Mouse (Mus musculus): ENCODE measurements around the gene Tmem201. TPM values are rescaled to one million over a fixed set of nuclear protein-coding genes. Genes with fewer than 3 reads are reported as not detected.
"Not testable (repeated sequence)": the region's sequence is repeated elsewhere in the genome, so short reads cannot be mapped to it uniquely, and the experiment has no call there.

The Tmem201 gene
- 10 to 100 TPM; 63.9 to 66.8 TPM for total RNA-seq (2021)
- long read RNA-seq, experiment 1, transcript Tmem201-202 (6 exons, 3,620 nt): major isoform, 18 of 37 reads
- long read RNA-seq, experiment 1, partial matches to known transcripts: 3 of 37 reads
- long read RNA-seq, experiment 1, other reads (novel, unspliced or antisense): 14 of 37 reads
- long read RNA-seq, experiment 2, full-length matches to known transcripts: 18 of 36 reads
- long read RNA-seq, experiment 2, partial matches to known transcripts: 16 of 36 reads
- long read RNA-seq, experiment 2, other reads (novel, unspliced or antisense): 2 of 36 reads

- intact Hi-C loops (cut with DNase I): loop anchor here (5.0 kb wide), 1 partner anchor 220 kb away; the partner anchor contains the start of gene Spsb1
- peak; percentile 97 for DNase-seq (ENCODE audit: low spot score in 2 of 2)
These were observed at the start of gene Tmem201 for GRCm38 (mm10) chr4:149737383-149738324. TSS of gene Tmem201 (minus strand) at chr4:149738044.

- DNase-seq (ENCODE audit: low spot score in 2 of 2): no peak
- intact Hi-C loops (cut with DNase I): no loop called here
These were observed 47.1 kb upstream of the Tmem201 start for GRCm38 (mm10) chr4:149784901-149785300.

- intact Hi-C loops (cut with DNase I): no loop called here
- no peak for DNase-seq (ENCODE audit: low spot score in 2 of 2)
These were observed 46.5 kb upstream of the Tmem201 start for GRCm38 (mm10) chr4:149784371-149784770.

- peak; percentile 45 to 55 for DNase-seq (ENCODE audit: low spot score in 2 of 2)
- intact Hi-C loops (cut with DNase I): no loop called here
These were observed 45.1 kb upstream of the Tmem201 start for GRCm38 (mm10) chr4:149782975-149783374.

- intact Hi-C loops (cut with DNase I): no loop called here
- peak in 1 of 2 experiments; percentile 62 for DNase-seq (ENCODE audit: low spot score in 2 of 2)
These were observed 42.9 kb upstream of the Tmem201 start for GRCm38 (mm10) chr4:149780565-149781356.

- no peak for DNase-seq (ENCODE audit: low spot score in 2 of 2)
- intact Hi-C loops (cut with DNase I): no loop called here
These were observed 42.1 kb upstream of the Tmem201 start for GRCm38 (mm10) chr4:149779966-149780365.

- no peak for DNase-seq (ENCODE audit: low spot score in 2 of 2)
These were observed 39.3 kb upstream of the Tmem201 start for GRCm38 (mm10) chr4:149777126-149777525.

GRCm38 (mm10) chr4:149775760-149776362 lies 38.0 kb upstream of the Tmem201 start:
- intact Hi-C loops (cut with DNase I): no loop called here
- no peak for DNase-seq (ENCODE audit: low spot score in 2 of 2)

More at GRCm38 (mm10) chr4:149777126-149777525, 39.3 kb upstream of the Tmem201 start:
- intact Hi-C loops (cut with DNase I): no loop called here

GRCm38 (mm10) chr4:149775330-149775729 lies 37.5 kb upstream of the Tmem201 start:
- intact Hi-C loops (cut with DNase I): no loop called here
- DNase-seq (ENCODE audit: low spot score in 2 of 2): peak in 1 of 2 experiments; percentile 51

GRCm38 (mm10) chr4:149774094-149774470 lies 36.2 kb upstream of the Tmem201 start, which contains the start of gene Slc25a33:
TSS of gene Slc25a33 (minus strand) at chr4:149774277.
- intact Hi-C loops (cut with DNase I): no loop called here
- DNase-seq (ENCODE audit: low spot score in 2 of 2): peak; percentile 96 to 97

GRCm38 (mm10) chr4:149773408-149774093 lies 35.7 kb upstream of the Tmem201 start:
- intact Hi-C loops (cut with DNase I): no loop called here
- DNase-seq (ENCODE audit: low spot score in 2 of 2): peak in 1 of 2 experiments; percentile 40

GRCm38 (mm10) chr4:149772394-149772793 lies 34.5 kb upstream of the Tmem201 start:
- no peak for DNase-seq (ENCODE audit: low spot score in 2 of 2)

GRCm38 (mm10) chr4:149765201-149765600 lies 27.4 kb upstream of the Tmem201 start:
- DNase-seq (ENCODE audit: low spot score in 2 of 2): no peak
- intact Hi-C loops (cut with DNase I): no loop called here

More at GRCm38 (mm10) chr4:149772394-149772793, 34.5 kb upstream of the Tmem201 start:
- intact Hi-C loops (cut with DNase I): no loop called here

GRCm38 (mm10) chr4:149763335-149763734 lies 25.5 kb upstream of the Tmem201 start:
- intact Hi-C loops (cut with DNase I): no loop called here
- no peak for DNase-seq (ENCODE audit: low spot score in 2 of 2)

GRCm38 (mm10) chr4:149759517-149759916 lies 21.7 kb upstream of the Tmem201 start:
- DNase-seq (ENCODE audit: low spot score in 2 of 2): no peak
- intact Hi-C loops (cut with DNase I): no loop called here

GRCm38 (mm10) chr4:149758423-149758822 lies 20.6 kb upstream of the Tmem201 start:
- intact Hi-C loops (cut with DNase I): no loop called here
- DNase-seq (ENCODE audit: low spot score in 2 of 2): peak; percentile 39 to 70

GRCm38 (mm10) chr4:149756546-149756945 lies 18.7 kb upstream of the Tmem201 start:
- intact Hi-C loops (cut with DNase I); DNase-seq (ENCODE audit: low spot score in 2 of 2): not testable (repeated sequence)

GRCm38 (mm10) chr4:149752836-149753235 lies 15.0 kb upstream of the Tmem201 start:
- DNase-seq (ENCODE audit: low spot score in 2 of 2): no peak
- intact Hi-C loops (cut with DNase I): loop anchor here (2.0 to 5.0 kb wide), 2 partner anchors 49 to 206 kb away; no protein-coding TSS in a partner anchor

Measured in left cerebral cortex, postnatal 14 days (tissue).